Comparison of ENCODE assay signal across 8 mouse cellular contexts in the genomic region with DNA sequence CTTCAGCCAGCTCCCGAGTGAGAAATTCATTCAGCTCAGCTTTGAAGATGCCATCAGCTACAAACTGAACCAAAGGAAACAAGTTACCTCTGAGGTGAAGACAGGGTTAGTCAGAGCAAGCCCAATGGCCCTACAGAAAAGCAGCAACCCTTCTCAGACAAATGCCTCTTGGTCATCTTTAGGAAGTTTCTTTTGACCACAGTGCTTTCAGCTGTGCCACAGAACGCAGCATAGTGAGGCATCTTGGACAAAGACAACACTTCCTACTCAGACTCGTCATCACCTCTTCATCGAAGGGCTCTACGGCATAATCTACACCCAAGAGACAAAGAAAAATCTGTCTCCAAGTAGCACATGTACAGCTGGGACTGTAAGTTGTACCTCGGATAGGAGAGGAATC. TPM values are rescaled to one million over a fixed set of nuclear protein-coding genes. Genes with fewer than 3 reads are reported as not detected.
DNase-seq lines count a peak whose midpoint lies in the region; ATAC-seq and TF ChIP-seq lines count a peak whose summit lies in the region.

No protein-coding gene starts in this region.

- peak overlapping the region; percentile 95 for H3K27ac ChIP-seq in layer of hippocampus, adult 2 months
- peak overlapping the region; percentile 66; the same call in 1 of the 2 replicates for H3K27ac ChIP-seq in embryonic facial prominence, embryonic 11.5 days (replicated peaks; ENCODE audit: low read depth, low read length)
- H3K27ac ChIP-seq in intestine, embryonic 14.5 days (ENCODE audit: low read depth), result peak overlapping the region; percentile 84

- peak overlapping the region; percentile 84 for H3K9ac ChIP-seq in embryonic facial prominence, embryonic 11.5 days (replicated peaks; ENCODE audit: low read length)
- H3K9ac ChIP-seq in intestine, embryonic 14.5 days (ENCODE audit: low read length), result peak overlapping the region; percentile 94

- no peak for TF ChIP-seq CTCF in layer of hippocampus, adult 2 months (conservative IDR thresholded peaks at IDR 0.05)

- H3K27me3 ChIP-seq in embryonic facial prominence, embryonic 11.5 days (ENCODE audit: control insufficient read depth, insufficient read depth, low read length), result no peaks in the 10 kb centered on the region
- no peaks in the 10 kb centered on the region for H3K27me3 ChIP-seq in intestine, embryonic 14.5 days (replicated peaks; ENCODE audit: control insufficient read depth, insufficient read depth, low read length)

- H3K4me3 ChIP-seq in layer of hippocampus, adult 2 months, result peak overlapping the region; percentile 85
- H3K4me3 ChIP-seq in embryonic facial prominence, embryonic 11.5 days (ENCODE audit: low read depth, low read length), result peak overlapping the region; percentile 69
- H3K4me3 ChIP-seq in intestine, embryonic 14.5 days (ENCODE audit: low read depth, low read length), result peak overlapping the region; percentile 99

- DNase-seq in layer of hippocampus, adult 2 months (ENCODE audit: low spot score in 2 of 2), result no peak
- DNase-seq in layer of hippocampus, postnatal 14 days (ENCODE audit: low spot score in 2 of 2), result no peak
- DNase-seq in embryonic facial prominence, embryonic 11.5 days (ENCODE audit: low spot score), result no peak
- DNase-seq in intestine, embryonic 14.5 days (ENCODE audit: low spot score), result no peak
- peak; percentile 17 for DNase-seq in neural tube, embryonic 10.5 days (ENCODE audit: extremely low spot score, low spot score)
- no peak for DNase-seq in ovary, postnatal 14 days (ENCODE audit: low spot score)
- DNase-seq in spleen, adult 18-20 months, result no peak

- no peak for ATAC-seq in embryonic facial prominence, embryonic 11.5 days (replicated peaks; ENCODE audit: insufficient number of reproducible peaks, low FRiP score, low TSS enrichment, low read depth)
- no peak for ATAC-seq in intestine, embryonic 14.5 days (replicated peaks; ENCODE audit: low FRiP score, low TSS enrichment, low read depth)
- ATAC-seq in inflammation-experienced regulatory T-cells, adult 6 months, result no peak

- H3K9me3 ChIP-seq in embryonic facial prominence, embryonic 11.5 days (replicated peaks; ENCODE audit: control insufficient read depth, low read length), result no peaks in the 10 kb centered on the region
- no peaks in the 10 kb centered on the region for H3K9me3 ChIP-seq in intestine, embryonic 14.5 days (ENCODE audit: control insufficient read depth, low read length)

- H3K36me3 ChIP-seq in embryonic facial prominence, embryonic 11.5 days (replicated peaks; ENCODE audit: control insufficient read depth, insufficient read depth, low read depth, low read length), result peaks cover 27% of the 10 kb centered on the region
- peaks cover 49% of the 10 kb centered on the region for H3K36me3 ChIP-seq in intestine, embryonic 14.5 days (ENCODE audit: control insufficient read depth, insufficient read depth, low read length)

- H3K4me1 ChIP-seq in embryonic facial prominence, embryonic 11.5 days (ENCODE audit: control insufficient read depth, insufficient read depth, low read length), result peaks cover 6% of the 10 kb centered on the region
- peaks cover 25% of the 10 kb centered on the region for H3K4me1 ChIP-seq in intestine, embryonic 14.5 days (replicated peaks; ENCODE audit: control insufficient read depth, insufficient read depth, low read length)

- WGBS in embryonic facial prominence, embryonic 11.5 days, result 4% methylated on average over 6 of the region's 6 CpGs
- WGBS in intestine, embryonic 14.5 days, result under 1% methylated on average over 6 of the region's 6 CpGs

- peak overlapping the region; percentile 91 for H3K4me2 ChIP-seq in embryonic facial prominence, embryonic 11.5 days (ENCODE audit: low read depth, low read length)
- H3K4me2 ChIP-seq in intestine, embryonic 14.5 days (ENCODE audit: low read length), result peak overlapping the region; percentile 99

RNA-seq across cellular contexts. Expression of gene Rps3, which starts 0.9 kb away (rescaled TPM):
- 100 to 1,000 TPM; 278 to 289 TPM for total RNA-seq in layer of hippocampus, adult 2 months (2021)
- total RNA-seq in layer of hippocampus, postnatal 14 days (2021), result 100 to 1,000 TPM; 245 to 264 TPM
- 821 and 869 TPM in 2 replicates for polyA plus RNA-seq in embryonic facial prominence, embryonic 11.5 days (2014; fragmentation: Nextera tagmentation; extraction: Ambion mirVana)
- polyA plus RNA-seq in intestine, embryonic 14.5 days (2014; fragmentation: Nextera tagmentation; extraction: Ambion mirVana), result 963 and 1,042 TPM in 2 replicates
- polyA plus RNA-seq in inflammation-experienced regulatory T-cells, adult 6 months (2017; shearing (Covaris generic)), result 1,000 to 10,000 TPM; 2,539 to 3,992 (median 2,708) TPM

RNA-seq across cellular contexts. Expression of gene Klhl35, which starts 16.8 kb away (rescaled TPM):
- 1 to 10 TPM; 2.0 to 2.8 TPM for total RNA-seq in layer of hippocampus, adult 2 months (2021)
- 1 to 10 TPM; 4.4 to 4.9 TPM for total RNA-seq in layer of hippocampus, postnatal 14 days (2021)
- 1.8 and 3.5 TPM in 2 replicates for polyA plus RNA-seq in embryonic facial prominence, embryonic 11.5 days (2014; fragmentation: Nextera tagmentation; extraction: Ambion mirVana)
- polyA plus RNA-seq in intestine, embryonic 14.5 days (2014; fragmentation: Nextera tagmentation; extraction: Ambion mirVana), result 0.59 and 1.0 TPM in 2 replicates
- polyA plus RNA-seq in inflammation-experienced regulatory T-cells, adult 6 months (2017; shearing (Covaris generic)), result under 1 TPM in 1 of 3 experiments, not detected in 2; 0.52 TPM

RNA-seq across cellular contexts. Expression of gene Arrb1, which starts 52.6 kb away (rescaled TPM):
- 100 to 1,000 TPM; 143 to 148 TPM for total RNA-seq in layer of hippocampus, adult 2 months (2021)
- total RNA-seq in layer of hippocampus, postnatal 14 days (2021), result 100 to 1,000 TPM; 137 to 143 TPM
- polyA plus RNA-seq in embryonic facial prominence, embryonic 11.5 days (2014; fragmentation: Nextera tagmentation; extraction: Ambion mirVana), result 2.7 and 3.0 TPM in 2 replicates
- 5.3 and 6.1 TPM in 2 replicates for polyA plus RNA-seq in intestine, embryonic 14.5 days (2014; fragmentation: Nextera tagmentation; extraction: Ambion mirVana)
- polyA plus RNA-seq in inflammation-experienced regulatory T-cells, adult 6 months (2017; shearing (Covaris generic)), result 10 to 100 TPM in 2 of 3 experiments, 1 to 10 TPM in 1; 6.1 to 11.1 (median 10.6) TPM
